Mouse (Mus musculus) liver, adult 2 months (tissue): ENCODE data around the gene Zdhhc20. TPM values are rescaled to one million over a fixed set of nuclear protein-coding genes. Genes with fewer than 3 reads are reported as not detected.
"Not testable (repeated sequence)": the region's sequence is repeated elsewhere in the genome, so short reads cannot be mapped to it uniquely, and the experiment has no call there.

Source experiments
- DNase-seq: peaks from one replicate; pipeline ENCODE4 v3.0.0-alpha.2; 2011; ENCODE audit warnings: low read depth, low spot score; ENCODE audit errors: extremely low read depth
- H3K27ac ChIP-seq: fragments of 200-500 bp; replicated peaks from 2 replicates; pipeline ENCODE4 v1.5.1; 2012; ENCODE audit warnings: low read depth, mild to moderate bottlenecking, control low read depth, inconsistent platforms, low read length; ENCODE audit not compliant: insufficient read depth
- H3K27me3 ChIP-seq: fragments of 200-500 bp; 2 replicates; pipeline ENCODE4 v1.6.1; 2012; ENCODE audit warnings: mild to moderate bottlenecking, moderate library complexity, low read length, inconsistent platforms; ENCODE audit not compliant: control insufficient read depth, insufficient read depth
- H3K36me3 ChIP-seq: fragments of 200-500 bp; 2 replicates; pipeline ENCODE4 v1.6.1; 2012; ENCODE audit warnings: low read length, inconsistent platforms; ENCODE audit not compliant: control insufficient read depth, insufficient read depth
- H3K4me1 ChIP-seq: fragments of 200-500 bp; 2 replicates; pipeline ENCODE4 v1.6.1; 2011; ENCODE audit warnings: low read length; ENCODE audit not compliant: control insufficient read depth, insufficient read depth
- H3K4me3 ChIP-seq: fragments of 200-500 bp; 2 replicates; pipeline ENCODE4 v1.5.1; 2011; ENCODE audit warnings: low read depth, mild to moderate bottlenecking, control low read depth, low read length, moderate library complexity; ENCODE audit not compliant: insufficient read depth
- H3K79me2 ChIP-seq: fragments of 200-500 bp; 2 replicates; pipeline ENCODE4 v1.6.1; 2012; ENCODE audit warnings: inconsistent platforms, mild to moderate bottlenecking, low read length, moderate library complexity; ENCODE audit not compliant: control insufficient read depth, insufficient read depth
- H3K9ac ChIP-seq: fragments of 200-500 bp; 2 replicates; pipeline ENCODE4 v1.6.1; 2012; ENCODE audit warnings: low read depth, mild to moderate bottlenecking, control low read depth, inconsistent platforms, low read length
- CTCF ChIP-seq: fragments of 200-500 bp; IDR thresholded peaks from 2 replicates; pipeline ENCODE4 v1.5.1; 2011; ENCODE audit warnings: low read depth, low read length, control low read depth
- POLR2A ChIP-seq: fragments of 200-500 bp; IDR thresholded peaks from 2 replicates; pipeline ENCODE4 v1.6.1; 2011; ENCODE audit warnings: low read length, control low read depth; ENCODE audit not compliant: insufficient read depth; ENCODE audit errors: extremely low read depth
- WGBS: fragments of 180-500 bp; shearing (Covaris S2); methylation state at CpG from one replicate; pipeline ENCODE4 v1.1.7; 2018; 5-methylcytosine and 5-hydroxymethylcytosine counted together
- polyA plus RNA-seq: library from polyadenylated mRNA; depleted of rRNA; stranded (reverse); fragments of >200 nt; gene quantifications from 2 replicates; pipeline ENCODE4 v1.2.3, GENCODE M21; 2012
- total RNA-seq: library from RNA; depleted of rRNA; stranded (reverse); fragments of >200 nt; gene quantifications from 2 replicates; pipeline ENCODE4 v1.2.3, GENCODE M21; 2014

The Zdhhc20 gene
- total and polyA plus RNA-seq, 2 experiments: 2.3 to 9.1 TPM

- Histone ChIP-seq H3K9ac (no peak overlapping the region), H3K79me2 (no peaks in the 10 kb centered on the region), H3K27ac (no peak overlapping the region), H3K36me3 (peaks cover 2% of the 10 kb centered on the region; the same call in 1 of the 2 replicates), H3K4me3 (no peak overlapping the region), H3K27me3 (no peaks in the 10 kb centered on the region), H3K4me1 (no peaks in the 10 kb centered on the region)
- DNase-seq: no peak
- WGBS: 89% methylated on average over 4 of the region's 4 CpGs
- TF ChIP-seq POLR2A: no peak
- TF ChIP-seq CTCF: no peak
Measured at GRCm38 (mm10) chr14:57911316-57911715, 21.2 kb upstream of the Zdhhc20 start.

- Histone ChIP-seq H3K4me3 (no peak overlapping the region), H3K9ac (no peak overlapping the region), H3K27me3 (no peaks in the 10 kb centered on the region), H3K4me1 (no peaks in the 10 kb centered on the region), H3K79me2 (no peaks in the 10 kb centered on the region), H3K27ac (no peak overlapping the region), H3K36me3 (no peaks in the 10 kb centered on the region)
- TF ChIP-seq POLR2A (no peak), CTCF (peak; percentile 87)
- WGBS: 21% methylated on average over 26 of the region's 26 CpGs
- DNase-seq: peak; percentile 66
Measured at GRCm38 (mm10) chr14:57910501-57911068, 20.5 kb upstream of the Zdhhc20 start.

GRCm38 (mm10) chr14:57909297-57909696, 19.2 kb upstream of the Zdhhc20 start:
- H3K9ac ChIP-seq: no peak overlapping the region
- H3K79me2 ChIP-seq: no peaks in the 10 kb centered on the region
- TF ChIP-seq POLR2A: no peak
- TF ChIP-seq CTCF: no peak
- H3K27ac ChIP-seq: no peak overlapping the region
- H3K4me1 ChIP-seq: no peaks in the 10 kb centered on the region
- no peak for DNase-seq
- no peaks in the 10 kb centered on the region for H3K27me3 ChIP-seq
- no peak overlapping the region for H3K4me3 ChIP-seq
- WGBS: 88% methylated on average over 5 of the region's 5 CpGs
- H3K36me3 ChIP-seq: no peaks in the 10 kb centered on the region

- no peaks in the 10 kb centered on the region for H3K79me2 ChIP-seq
- H3K36me3 ChIP-seq: no peaks in the 10 kb centered on the region
- no peak for TF ChIP-seq POLR2A
- no peak for TF ChIP-seq CTCF
- H3K27ac ChIP-seq: no peak overlapping the region
- H3K27me3 ChIP-seq: no peaks in the 10 kb centered on the region
- H3K9ac ChIP-seq: no peak overlapping the region
- no peaks in the 10 kb centered on the region for H3K4me1 ChIP-seq
- 67% methylated on average over 2 of the region's 2 CpGs for WGBS
- H3K4me3 ChIP-seq: no peak overlapping the region
- DNase-seq: no peak
Measured at GRCm38 (mm10) chr14:57908431-57908830, 18.4 kb upstream of the Zdhhc20 start.

- Histone ChIP-seq H3K9ac (no peak overlapping the region), H3K79me2 (no peaks in the 10 kb centered on the region), H3K27ac (no peak overlapping the region), H3K36me3 (no peaks in the 10 kb centered on the region), H3K27me3 (no peaks in the 10 kb centered on the region), H3K4me3 (no peak overlapping the region), H3K4me1 (no peaks in the 10 kb centered on the region)
- 78% methylated on average over 1 of the region's 1 CpGs for WGBS
- DNase-seq: no peak
- no peak for TF ChIP-seq POLR2A
- TF ChIP-seq CTCF: no peak
Measured at GRCm38 (mm10) chr14:57901998-57902397, 11.9 kb upstream of the Zdhhc20 start.

GRCm38 (mm10) chr14:57896882-57897281, 6.8 kb upstream of the Zdhhc20 start:
- Histone ChIP-seq H3K4me3 (no peak overlapping the region), H3K9ac (no peak overlapping the region), H3K27ac (no peak overlapping the region), H3K36me3 (no peaks in the 10 kb centered on the region), H3K79me2 (no peaks in the 10 kb centered on the region), H3K4me1 (no peaks in the 10 kb centered on the region), H3K27me3 (no peaks in the 10 kb centered on the region)
- TF ChIP-seq CTCF (no peak), POLR2A (no peak)
- no peak for DNase-seq
- WGBS: 98% methylated on average over 12 of the region's 12 CpGs

- H3K79me2 ChIP-seq, H3K9ac ChIP-seq, H3K27me3 ChIP-seq, H3K4me3 ChIP-seq, DNase-seq, H3K4me1 ChIP-seq, H3K36me3 ChIP-seq, H3K27ac ChIP-seq: not testable (repeated sequence)
- WGBS: 74% methylated on average over 8 of the region's 8 CpGs
Measured at GRCm38 (mm10) chr14:57896088-57896871, 6.2 kb upstream of the Zdhhc20 start.
